Mouse (Mus musculus) layer of hippocampus, adult 2 months (tissue): ENCODE results near the gene 2310011J03Rik. TPM values are rescaled to one million over a fixed set of nuclear protein-coding genes. Genes with fewer than 3 reads are reported as not detected.

ENCODE experiments used
- DNase-seq, 2 experiments: peaks; one replicate each; pipeline ENCODE4 v3.0.0; 2022; ENCODE audit warnings: low spot score in 2 of 2
- H3K27ac ChIP-seq: fragments of 200-600 bp; 2 replicates; pipeline ENCODE4 v1.8.1; 2022
- H3K4me3 ChIP-seq: fragments of 200-600 bp; 2 replicates; pipeline ENCODE4 v1.8.1; 2022; ENCODE audit warnings: mild to moderate bottlenecking
- CTCF ChIP-seq: fragments of 200-600 bp; conservative IDR thresholded peaks from 2 replicates; pipeline ENCODE4 v1.8.1; 2022; ENCODE audit warnings: antibody characterized with exemption, mild to moderate bottlenecking, moderate library complexity
- long read RNA-seq, 2 experiments: library from polyadenylated mRNA; stranded (forward); transcript quantifications; one replicate each; pipeline ENCODE4 v2.0.0; 2021; ENCODE audit warnings: borderline mapping rate in 2 of 2
- total RNA-seq, 2 experiments: library from RNA; stranded (reverse); gene quantifications; 2 replicates each; pipeline ENCODE4 v1.2.3; 2021

2310011J03Rik gene
- 10 to 100 TPM; 23.5 to 25.7 TPM for total RNA-seq
- long read RNA-seq, experiment 1, transcript 2310011J03Rik-201 (2 exons, 1,649 nt) = major isoform, 43 of 46 reads
- long read RNA-seq, experiment 1, partial matches to known transcripts = 0 of 46 reads
- long read RNA-seq, experiment 1, other reads (novel, unspliced or antisense) = 3 of 46 reads
- long read RNA-seq, experiment 2, transcript 2310011J03Rik-201 (2 exons, 1,649 nt) = major isoform, 42 of 46 reads
- long read RNA-seq, experiment 2, partial matches to known transcripts = 0 of 46 reads
- long read RNA-seq, experiment 2, other reads (novel, unspliced or antisense) = 4 of 46 reads

DNA sequence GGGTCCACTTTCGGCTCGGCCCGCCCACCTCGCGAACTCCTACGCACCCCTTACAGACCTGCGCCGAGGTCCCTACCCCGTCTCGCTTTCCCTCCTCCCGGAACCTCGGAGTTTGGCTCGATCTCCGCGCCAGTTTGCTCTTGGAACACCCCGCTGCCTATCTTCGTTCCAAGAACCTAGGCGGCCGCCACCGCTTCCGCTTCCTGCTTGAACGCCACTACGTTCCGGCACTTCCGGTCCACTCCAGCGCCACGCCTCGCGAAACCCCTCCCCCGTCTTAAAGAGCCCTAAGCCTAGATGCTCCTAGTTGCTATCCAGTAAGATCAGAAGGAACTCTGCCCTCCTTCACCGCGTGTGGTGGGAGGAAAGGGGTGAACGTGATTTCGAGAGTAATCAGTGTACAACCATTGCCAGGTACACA, at the start of gene 2310011J03Rik:
TSS of gene 2310011J03Rik (minus strand) at position 198 of the 421 bp plus-strand sequence.
- DNase-seq = peak; percentile 91 to 93
- peak within 1 kb of the TSS; percentile 90 for H3K27ac ChIP-seq
- no peak for TF ChIP-seq CTCF
- H3K4me3 ChIP-seq = peak within 1 kb of the TSS; percentile 88

DNA sequence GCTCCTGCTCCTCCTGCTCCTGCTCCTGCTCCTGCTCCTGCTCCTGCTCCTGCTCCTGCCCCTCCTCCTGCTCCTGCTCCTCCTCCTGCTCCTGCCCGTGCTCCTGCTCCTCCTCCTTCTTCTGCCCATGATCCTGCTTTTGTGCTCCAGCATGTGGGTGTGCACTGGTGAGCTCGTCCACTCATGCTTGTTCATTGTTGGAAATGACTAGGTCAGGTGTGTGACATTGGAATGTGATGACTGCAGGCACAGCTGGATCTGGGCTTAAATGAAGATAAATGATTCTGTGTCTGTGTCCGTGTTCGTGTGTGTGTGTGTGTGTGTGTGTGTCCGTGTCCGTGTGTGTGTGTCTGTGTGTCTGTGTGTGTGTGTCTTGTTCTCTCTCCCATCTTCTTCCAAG, 48.1 kb upstream of the 2310011J03Rik start:
- no peak overlapping the region for H3K4me3 ChIP-seq
- DNase-seq = no peak
- TF ChIP-seq CTCF = no peak
- H3K27ac ChIP-seq = no peak overlapping the region

DNA sequence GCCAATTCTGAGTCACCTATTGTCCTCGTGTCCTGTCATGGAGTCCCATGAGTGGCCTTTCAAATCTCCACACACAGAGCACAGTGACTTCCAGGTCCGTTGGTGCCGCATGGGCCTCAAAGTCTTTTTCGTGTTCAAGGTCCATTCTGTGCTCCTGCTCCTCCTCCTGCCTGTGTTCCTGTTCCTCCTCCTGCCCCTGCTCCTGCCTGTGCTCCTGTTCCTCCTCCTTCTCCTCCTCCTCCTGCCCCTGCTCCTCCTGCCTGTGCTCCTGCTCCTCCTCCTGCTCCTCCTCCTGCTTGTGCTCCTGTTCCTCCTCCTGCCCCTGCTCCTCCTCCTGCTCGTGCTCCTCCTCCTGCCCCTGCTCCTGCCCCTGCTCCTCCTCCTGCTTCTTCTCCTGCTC, 47.6 kb upstream of the 2310011J03Rik start:
- DNase-seq = no peak
- H3K27ac ChIP-seq = no peak overlapping the region
- no peak for TF ChIP-seq CTCF
- no peak overlapping the region for H3K4me3 ChIP-seq

DNA sequence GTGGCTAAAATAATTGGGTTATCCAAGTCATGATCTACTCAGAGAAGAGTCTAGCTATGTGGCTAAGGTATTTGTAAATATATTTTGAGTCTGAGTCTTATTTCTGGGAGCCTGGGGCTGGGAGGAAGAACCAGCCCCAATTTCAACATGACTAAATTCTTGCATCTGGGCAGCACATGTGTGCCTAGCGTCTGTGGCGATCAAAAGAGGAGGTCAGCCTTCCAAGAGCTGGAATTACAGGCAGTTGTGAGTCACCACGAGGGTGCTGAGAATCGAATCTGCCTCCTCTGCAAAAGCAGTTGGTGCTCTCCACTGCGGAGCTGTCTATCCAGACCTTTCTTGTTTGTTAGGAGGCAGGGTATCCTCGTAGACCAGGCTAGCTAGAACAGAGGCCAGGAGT, 45.4 kb upstream of the 2310011J03Rik start:
- no peak for TF ChIP-seq CTCF

DNA sequence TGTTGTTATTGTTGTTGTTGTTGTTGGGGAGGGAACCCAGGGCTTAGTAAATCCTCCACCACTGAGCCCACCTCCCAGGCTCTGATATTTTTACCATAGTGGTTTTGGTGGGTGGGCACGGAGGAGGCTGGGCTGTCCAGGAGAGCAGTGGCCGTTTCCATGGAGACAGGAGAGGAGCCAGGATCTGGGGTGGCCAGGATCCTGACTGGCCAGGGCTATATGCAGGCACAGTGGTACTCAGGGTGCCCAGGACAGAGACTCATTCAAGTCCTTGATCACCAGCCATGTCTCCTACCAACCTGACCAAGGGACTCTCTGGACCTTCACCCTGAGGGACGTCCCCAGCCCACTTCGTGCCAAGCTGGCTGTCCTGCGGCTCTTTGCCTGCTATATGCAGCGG, 43.4 kb upstream of the 2310011J03Rik start:
- no peak for DNase-seq
- Histone ChIP-seq H3K4me3 (no peak overlapping the region), H3K27ac (no peak overlapping the region)
- TF ChIP-seq CTCF = no peak

More for the DNA sequence above, 45.4 kb upstream of the 2310011J03Rik start:
- Histone ChIP-seq H3K27ac (no peak overlapping the region), H3K4me3 (no peak overlapping the region)
- no peak for DNase-seq

DNA sequence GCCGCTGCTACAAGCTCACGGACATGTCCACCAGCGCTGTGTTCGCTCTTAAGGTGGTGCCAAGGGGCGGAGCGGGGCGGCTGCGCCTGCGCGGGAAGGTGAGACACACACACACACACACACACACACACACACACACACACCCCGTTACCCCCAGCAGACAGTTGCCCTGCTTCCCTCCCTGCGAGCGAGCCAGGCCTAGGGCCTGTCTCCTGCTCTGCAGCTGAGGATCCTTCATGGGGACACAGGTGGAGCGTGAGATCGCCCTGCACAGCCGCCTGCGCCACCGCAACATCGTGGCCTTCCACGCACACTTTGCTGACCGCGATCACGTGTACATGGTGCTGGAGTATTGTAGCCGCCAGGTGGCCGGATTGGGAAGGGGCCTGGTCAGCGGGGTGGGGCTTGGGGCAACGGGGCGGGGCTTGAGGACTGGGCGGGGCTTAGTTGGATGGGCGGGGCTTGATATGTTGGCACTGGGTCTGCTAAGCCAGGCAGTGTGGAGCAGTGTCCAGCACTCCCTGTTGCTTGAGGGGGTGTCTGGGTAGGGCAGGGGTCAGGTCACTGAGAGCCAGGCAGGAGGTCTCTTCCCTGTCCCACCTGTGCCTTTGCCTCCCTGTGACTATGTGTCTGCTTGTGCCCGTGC, 37.8 kb upstream of the 2310011J03Rik start:
- DNase-seq = no peak
- no peak for TF ChIP-seq CTCF
- no peak overlapping the region for H3K27ac ChIP-seq
- peak overlapping the region; percentile 56 for H3K4me3 ChIP-seq

DNA sequence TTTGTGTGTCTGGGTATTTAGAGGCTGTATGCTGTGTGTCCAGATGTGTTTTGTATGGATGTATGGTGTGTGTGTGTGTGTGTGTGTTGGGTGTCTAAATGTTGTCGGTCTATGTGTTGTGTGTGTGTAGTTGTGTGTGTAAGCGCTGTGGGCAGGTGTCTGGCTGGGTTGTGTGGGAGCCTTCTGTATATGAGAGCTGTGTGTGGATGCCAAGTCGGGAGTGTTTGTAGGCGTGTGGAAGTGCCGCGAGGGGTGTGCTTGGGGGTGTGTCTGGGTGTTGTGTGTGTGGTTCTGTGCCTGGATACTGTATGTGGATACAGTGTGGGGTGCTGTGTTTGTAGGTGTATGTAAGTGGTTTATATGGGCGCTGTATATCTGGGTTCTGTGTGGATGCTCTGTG, 37.0 kb upstream of the 2310011J03Rik start:
- TF ChIP-seq CTCF = no peak
- DNase-seq = peak in 1 of 2 experiments; percentile 45
- H3K27ac ChIP-seq = peak overlapping the region; percentile 87; the same call in 1 of the 2 replicates
- H3K4me3 ChIP-seq = peak overlapping the region; percentile 56

DNA sequence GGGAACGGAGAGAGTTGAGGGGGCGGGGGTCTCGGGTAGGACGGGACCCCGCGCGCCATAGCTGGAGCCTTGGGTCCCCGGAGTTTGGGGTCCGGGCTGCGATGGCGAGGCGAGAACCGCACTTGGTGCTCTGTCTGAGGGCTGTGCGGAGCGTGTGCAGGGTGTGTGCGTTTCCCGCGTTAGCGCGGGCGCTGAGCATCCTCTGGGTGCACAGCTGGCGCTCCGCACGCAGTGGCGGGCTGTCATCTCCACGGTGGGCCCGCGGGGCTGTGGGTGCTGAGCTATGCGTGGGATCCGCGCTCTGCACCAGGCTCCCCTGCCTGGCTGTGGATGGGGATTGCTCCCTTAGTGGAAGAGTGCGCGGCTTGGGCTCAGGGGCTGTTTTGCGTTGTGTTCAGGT, 36.4 kb upstream of the 2310011J03Rik start:
- TF ChIP-seq CTCF = no peak
- DNase-seq = no peak
- Histone ChIP-seq H3K4me3 (peak overlapping the region; percentile 56), H3K27ac (peak overlapping the region; percentile 87)

DNA sequence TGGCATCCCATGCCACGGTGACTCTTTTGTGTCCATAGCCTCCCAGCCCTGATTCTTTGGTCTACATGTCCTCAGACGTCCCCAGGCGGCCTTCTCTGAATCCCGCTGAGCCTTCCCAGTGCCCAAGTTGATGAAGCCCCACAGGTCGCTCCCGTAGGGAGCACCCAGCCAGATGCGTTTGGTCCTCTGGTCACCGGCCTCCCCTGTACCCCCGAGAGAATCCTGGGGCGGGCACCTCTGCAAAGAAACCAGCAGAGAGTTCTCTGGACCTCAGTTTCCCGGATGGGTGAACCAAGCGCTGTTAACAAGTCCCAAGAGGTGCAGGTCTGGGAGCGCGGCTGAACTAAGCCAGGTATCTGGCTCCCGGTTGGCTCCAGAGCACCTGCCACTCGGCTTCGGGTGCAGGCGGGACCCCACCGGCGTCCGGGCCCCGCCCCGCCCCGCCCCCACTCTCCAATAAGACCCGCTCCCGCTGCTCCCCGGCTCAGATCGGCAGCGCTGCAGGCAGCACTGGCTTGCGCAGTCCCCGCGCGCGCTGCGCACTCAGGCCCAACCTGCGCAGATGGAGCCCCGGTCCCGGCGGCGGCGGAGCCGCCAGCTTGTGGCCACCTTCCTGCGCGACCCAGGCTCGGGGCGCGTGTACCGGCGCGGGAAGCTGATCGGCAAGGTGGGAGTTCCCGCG, 35.8 kb upstream of the 2310011J03Rik start, which contains the start of gene Plk5:
TSS of gene Plk5 (plus strand) at position 459 of the 682 bp plus-strand sequence.
- peak within 1 kb of the TSS; percentile 56 for H3K4me3 ChIP-seq
- TF ChIP-seq CTCF = no peak
- DNase-seq = no peak
- H3K27ac ChIP-seq = peak within 1 kb of the TSS; percentile 87

DNA sequence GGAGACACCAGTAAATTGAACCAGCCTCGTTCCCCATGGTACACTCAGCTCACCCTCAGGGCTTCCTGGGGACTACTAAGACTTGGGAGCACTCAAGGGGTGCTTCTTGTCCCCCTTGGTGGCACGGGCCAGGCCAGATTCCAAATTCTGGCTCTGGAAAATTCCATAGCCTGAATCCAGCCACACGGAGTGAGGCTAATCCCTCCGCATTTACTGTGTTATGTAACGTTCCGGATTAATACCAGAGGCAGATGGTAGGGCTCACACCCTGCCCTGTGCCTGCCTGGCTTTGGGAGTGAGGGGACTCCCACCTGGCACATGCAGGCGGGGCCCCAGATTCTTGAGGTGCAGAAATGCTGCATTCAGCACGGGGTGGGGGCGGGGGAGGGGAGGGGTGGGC, 35.1 kb upstream of the 2310011J03Rik start:
- peak overlapping the region; percentile 87 for H3K27ac ChIP-seq
- no peak for TF ChIP-seq CTCF
- no peak for DNase-seq

DNA sequence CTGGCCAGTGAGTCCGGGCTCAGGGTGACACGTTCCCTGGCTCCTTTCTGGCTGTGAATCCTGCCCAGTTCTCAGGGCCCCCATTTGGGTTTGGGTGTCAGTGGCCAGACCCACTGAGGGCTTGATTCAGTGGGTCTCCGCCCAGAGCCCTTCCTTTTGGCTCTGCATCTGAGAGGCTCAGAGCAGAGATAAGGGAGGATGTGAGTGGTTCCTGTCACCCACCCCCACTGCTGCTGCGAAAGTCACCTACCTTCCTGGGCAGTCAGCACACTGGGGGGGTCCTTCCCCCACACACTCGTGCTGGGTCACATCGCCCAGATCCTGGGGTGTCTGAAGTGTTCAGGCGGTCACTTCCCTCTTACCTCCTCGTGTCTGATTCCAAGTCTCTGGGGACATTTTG, 32.4 kb upstream of the 2310011J03Rik start:
- DNase-seq = no peak
- no peak overlapping the region for H3K4me3 ChIP-seq
- no peak for TF ChIP-seq CTCF
- H3K27ac ChIP-seq = no peak overlapping the region

More for the DNA sequence above, 35.1 kb upstream of the 2310011J03Rik start:
- H3K4me3 ChIP-seq = peak overlapping the region; percentile 56

DNA sequence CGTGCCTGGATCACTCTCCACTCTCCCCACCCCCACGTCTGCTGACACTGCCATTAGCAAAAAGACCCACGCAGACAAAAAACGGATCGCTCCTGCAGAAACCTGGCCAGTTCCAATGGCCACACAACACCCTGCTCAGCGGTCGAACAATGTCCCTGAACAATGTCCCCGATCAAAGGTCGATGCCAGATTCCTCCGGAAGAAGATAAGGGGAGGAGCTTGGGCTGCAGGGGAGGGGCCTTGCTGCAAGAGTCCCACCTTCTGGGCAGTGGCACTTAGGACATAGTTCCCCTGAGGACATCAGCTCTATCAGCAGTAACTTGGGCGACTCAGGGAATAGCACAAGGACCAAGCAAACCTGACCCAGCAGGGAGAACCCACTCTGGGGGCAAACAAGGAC, 31.6 kb upstream of the 2310011J03Rik start:
- TF ChIP-seq CTCF = no peak
- DNase-seq = no peak
- Histone ChIP-seq H3K4me3 (no peak overlapping the region), H3K27ac (no peak overlapping the region)

DNA sequence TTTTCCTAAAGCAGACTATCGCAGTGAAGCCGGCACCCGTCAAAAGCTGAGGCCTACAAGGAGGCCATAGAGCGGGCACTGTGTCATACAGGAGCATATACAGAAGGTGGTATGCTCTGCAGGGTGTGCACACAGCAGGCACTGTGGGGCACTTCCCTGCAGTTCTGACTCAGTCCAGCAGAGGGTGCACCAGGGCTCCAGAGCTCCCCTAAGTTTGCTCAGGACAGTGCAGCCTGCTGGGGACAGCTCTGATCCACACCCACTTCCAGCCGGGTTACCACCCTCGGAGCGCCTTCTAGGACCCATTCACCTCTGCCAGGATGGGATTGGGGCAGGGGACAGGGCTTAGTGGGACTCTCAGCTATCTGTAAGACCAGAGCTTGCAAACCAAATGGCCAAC, 30.0 kb upstream of the 2310011J03Rik start:
- TF ChIP-seq CTCF = peak; percentile 99
- no peak overlapping the region for H3K4me3 ChIP-seq
- H3K27ac ChIP-seq = no peak overlapping the region

More for the DNA sequence above, 30.0 kb upstream of the 2310011J03Rik start:
- DNase-seq = peak; percentile 77 to 92
